In the genomic region with DNA sequence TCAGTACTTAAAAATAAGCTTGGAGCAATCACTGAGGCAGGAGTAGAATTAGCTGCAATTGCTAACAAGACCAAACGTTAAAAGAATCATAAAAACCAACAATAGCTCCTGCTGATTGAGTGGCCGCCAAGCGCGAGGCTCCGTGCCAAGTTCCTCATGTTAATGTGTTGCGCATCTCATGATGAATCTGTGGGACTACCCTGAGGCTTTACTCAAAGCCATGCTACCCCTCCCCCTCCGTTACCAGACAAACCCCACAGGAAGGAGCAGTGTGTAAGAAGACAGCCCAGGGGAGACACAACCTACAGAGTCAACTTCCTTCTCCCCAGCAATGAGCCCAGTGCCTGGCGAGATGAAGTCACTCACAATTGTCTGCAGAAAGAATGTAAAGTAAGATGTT, we compare ENCODE assay signal across 10 mouse cellular contexts. TPM values are rescaled to one million over a fixed set of nuclear protein-coding genes. Genes with fewer than 3 reads are reported as not detected.
DNase-seq lines count a peak whose midpoint lies in the region; ATAC-seq and TF ChIP-seq lines count a peak whose summit lies in the region.
"Had no signal": no experiment of that assay in that cellular context is flagged by ENCODE, and none has a peak within 500 bp of the region (broad histone marks: within the 10 kb centered on the region; RNA-seq: fewer than 3 reads in every experiment).

No protein-coding gene starts in this region.

- no peak overlapping the region for H3K4me2 ChIP-seq in lung, postnatal 0 days (replicated peaks; ENCODE audit: low read depth, low read length)
- H3K4me2 ChIP-seq: embryonic facial prominence, embryonic 13.5 days; neural tube, embryonic 12.5 days had no signal

- no peak overlapping the region for H3K4me3 ChIP-seq in lung, postnatal 0 days (ENCODE audit: low read depth, low read length)
- H3K4me3 ChIP-seq: embryonic facial prominence, embryonic 13.5 days; neural tube, embryonic 12.5 days had no signal

- no peak for TF ChIP-seq EP300 in lung, postnatal 0 days (IDR thresholded peaks at IDR 0.05)

- H3K27ac ChIP-seq in lung, postnatal 0 days (ENCODE audit: low read length): no peak overlapping the region
- H3K27ac ChIP-seq: embryonic facial prominence, embryonic 13.5 days; neural tube, embryonic 12.5 days had no signal

- H3K36me3 ChIP-seq in lung, postnatal 0 days (ENCODE audit: insufficient read depth, low read length): no peaks in the 10 kb centered on the region
- H3K36me3 ChIP-seq: embryonic facial prominence, embryonic 13.5 days; neural tube, embryonic 12.5 days had no signal

- TF ChIP-seq CTCF in lung, postnatal 0 days (IDR thresholded peaks at IDR 0.05): no peak

- intact Hi-C loops in heart, postnatal 36 days (cut with DNase I): no loop called here

- H3K9ac ChIP-seq in lung, postnatal 0 days (replicated peaks; ENCODE audit: low read depth): no peak overlapping the region
- H3K9ac ChIP-seq: embryonic facial prominence, embryonic 13.5 days; neural tube, embryonic 12.5 days had no signal

- no peaks in the 10 kb centered on the region for H3K9me3 ChIP-seq in lung, postnatal 0 days (ENCODE audit: low read length)
- H3K9me3 ChIP-seq: embryonic facial prominence, embryonic 13.5 days; neural tube, embryonic 12.5 days had no signal

- DNase-seq in embryo, embryonic 11 days: peak; percentile 7
- DNase-seq in embryo, embryonic 10 days (ENCODE audit: low spot score): no peak
- DNase-seq in lung, postnatal 0 days (ENCODE audit: low spot score): peak; percentile 6
- no peak for DNase-seq in lung, postnatal 25 days (ENCODE audit: low spot score)
- peak; percentile 14 to 26 for DNase-seq in heart, postnatal 36 days
- no peak for DNase-seq in retina, postnatal 1 day
- DNase-seq in adrenal gland, adult 18-20 months (ENCODE audit: low spot score in 2 of 2): no peak

- no peaks in the 10 kb centered on the region for H3K27me3 ChIP-seq in lung, postnatal 0 days (replicated peaks; ENCODE audit: insufficient read depth, low read length)
- H3K27me3 ChIP-seq: embryonic facial prominence, embryonic 13.5 days; neural tube, embryonic 12.5 days had no signal

- H3K4me1 ChIP-seq in lung, postnatal 0 days (ENCODE audit: insufficient read depth, low read depth, low read length): no peaks in the 10 kb centered on the region

- ATAC-seq in lung, postnatal 0 days: no peak
- peak; percentile 78 for ATAC-seq in megakaryocyte progenitor cell, adult 5-6 weeks (replicated peaks; ENCODE audit: poor library complexity)

- 46% methylated on average over 8 of the region's 8 CpGs for WGBS in lung, postnatal 0 days

RNA-seq across cellular contexts. Expression of gene Myrip, which starts 41.5 kb away (rescaled TPM):
- polyA plus RNA-seq in lung, postnatal 0 days (2015; fragmentation: Nextera tagmentation; extraction: Ambion mirVana): 0.58 and 0.65 TPM in 2 replicates
- total RNA-seq in heart, postnatal 36 days (2021): 1 to 10 TPM; 4.6 to 5.5 TPM
- 0.35 TPM in 1 of 2 replicates, not detected in the other for total RNA-seq in megakaryocyte progenitor cell, adult 5-6 weeks (2015)
- 0.30 TPM in 1 of 2 replicates, not detected in the other for total RNA-seq in megakaryocyte progenitor cell, adult 5-6 weeks (2017)
- 1 to 10 TPM; 6.2 to 6.8 TPM for total RNA-seq in adrenal gland, adult 18-20 months (2021)

Comparison
In these comparisons a context has a peak if more than half of its experiments do, and no peak if none do; other contexts are left out.
1. DNase-seq: peak in embryo, embryonic 11 days (single experiment), lung, postnatal 0 days (single experiment) and heart, postnatal 36 days (2 of 2); none in embryo, embryonic 10 days (single experiment), lung, postnatal 25 days (single experiment), retina, postnatal 1 day (single experiment) and adrenal gland, adult 18-20 months (0 of 2).
2. RNA of gene Myrip, which starts 41.5 kb away (total RNA-seq): 6.2 to 6.8 TPM in adrenal gland, adult 18-20 months and 4.6 to 5.5 TPM in heart, postnatal 36 days; 0.30 to 0.35 TPM in megakaryocyte progenitor cell, adult 5-6 weeks; every median in the first group is over 4 times any median in the second.